Mouse (Mus musculus): Measurements from ENCODE around the gene Mrpl58. TPM values are rescaled to one million over a fixed set of nuclear protein-coding genes. Genes with fewer than 3 reads are reported as not detected.

The Mrpl58 gene
- total and polyA plus RNA-seq, 3 experiments: 66.8 to 78.5 (median 67.0) TPM

DNA sequence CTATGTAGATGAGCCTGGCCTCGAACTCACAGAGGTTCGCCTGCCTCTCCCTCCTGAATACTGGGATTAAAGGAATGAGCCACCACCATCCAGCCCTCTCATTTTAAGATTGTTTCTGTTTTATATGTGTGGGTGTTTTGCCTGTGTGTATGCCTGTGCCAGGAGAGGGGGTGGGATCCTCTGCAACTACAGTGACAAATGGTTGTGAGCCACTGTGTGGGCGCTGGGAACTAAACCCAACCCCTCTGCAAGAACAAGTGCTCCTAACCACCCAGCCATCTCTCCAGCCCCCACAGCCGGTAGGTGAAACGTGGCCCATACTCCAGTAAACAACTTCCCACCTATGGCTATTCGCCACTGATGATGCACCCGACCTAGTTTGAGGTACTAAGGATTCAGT is 12.2 kb upstream of the Mrpl58 start:
- no peak for ATAC-seq (ENCODE audit: extremely low read depth, insufficient number of reproducible peaks, low FRiP score, poor library complexity, severe bottlenecking)
- no peaks in the 10 kb centered on the region for H3K9me3 ChIP-seq (replicated peaks)
- TF ChIP-seq GATA1 (IDR thresholded peaks at IDR 0.05; ENCODE audit: borderline replicate concordance, low read length): no peak
- no peak for TF ChIP-seq POLR2AphosphoS5 (IDR thresholded peaks at IDR 0.05; ENCODE audit: insufficient replicate concordance, low read depth, low read length)
- no peak for TF ChIP-seq GATA2 (IDR thresholded peaks at IDR 0.05; ENCODE audit: borderline replicate concordance, low read depth, low read length)
- TF ChIP-seq CTCF (IDR thresholded peaks at IDR 0.05; ENCODE audit: low read depth, low read length): no peak
- TF ChIP-seq TAL1 (conservative IDR thresholded peaks at IDR 0.05; ENCODE audit: low read depth, low read length): no peak
- no peak overlapping the region for H3K4me3 ChIP-seq (ENCODE audit: low read depth, low read length)
- no peak for DNase-seq (ENCODE audit: low spot score)
- H3K36me3 ChIP-seq (replicated peaks): no peaks in the 10 kb centered on the region
- peaks cover 49% of the 10 kb centered on the region for H3K27me3 ChIP-seq (ENCODE audit: insufficient read depth, low read length)
- peaks cover 5% of the 10 kb centered on the region; the same call in 1 of the 2 replicates for H3K4me1 ChIP-seq (ENCODE audit: insufficient read depth, low read depth, low read length)

GRCm38 (mm10) chr11:115393721-115394325 is 9.7 kb upstream of the Mrpl58 start:
- Histone ChIP-seq H3K9me3 (replicated peaks) (no peaks in the 10 kb centered on the region), H3K4me3 (ENCODE audit: low read depth, low read length) (no peak overlapping the region), H3K27me3 (ENCODE audit: insufficient read depth, low read length) (peaks cover 63% of the 10 kb centered on the region), H3K4me1 (ENCODE audit: insufficient read depth, low read depth, low read length) (peaks cover 7% of the 10 kb centered on the region), H3K36me3 (replicated peaks) (no peaks in the 10 kb centered on the region)
- DNase-seq (ENCODE audit: low spot score) (no peak), ATAC-seq (ENCODE audit: extremely low read depth, insufficient number of reproducible peaks, low FRiP score, poor library complexity, severe bottlenecking) (no peak)
- TF ChIP-seq POLR2AphosphoS5 (IDR thresholded peaks at IDR 0.05; ENCODE audit: insufficient replicate concordance, low read depth, low read length) (no peak), TAL1 (conservative IDR thresholded peaks at IDR 0.05; ENCODE audit: low read depth, low read length) (no peak), GATA2 (IDR thresholded peaks at IDR 0.05; ENCODE audit: borderline replicate concordance, low read depth, low read length) (no peak), GATA1 (IDR thresholded peaks at IDR 0.05; ENCODE audit: borderline replicate concordance, low read length) (no peak), CTCF (IDR thresholded peaks at IDR 0.05; ENCODE audit: low read depth, low read length) (no peak)

DNA sequence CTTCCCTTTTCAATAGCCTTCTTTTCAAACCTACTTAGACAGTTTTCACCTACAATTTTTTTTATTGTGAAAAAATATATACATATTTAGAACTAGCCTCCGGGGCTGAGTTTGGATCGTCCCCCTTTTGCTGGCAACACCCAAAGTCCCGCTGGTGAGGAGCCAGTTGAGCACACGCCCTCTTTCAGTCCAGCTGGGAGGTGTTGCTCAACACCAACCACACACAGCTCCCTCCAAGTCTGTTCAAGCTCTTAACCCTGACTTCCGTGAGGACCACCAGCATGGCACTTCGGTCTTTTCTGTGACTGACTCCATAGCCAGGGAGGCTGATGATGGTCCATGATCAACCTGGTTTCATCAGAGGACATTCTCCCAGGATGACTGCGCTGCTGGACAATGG is 5.5 kb upstream of the Mrpl58 start:
- H3K36me3 ChIP-seq (replicated peaks): no peaks in the 10 kb centered on the region
- no peak overlapping the region for H3K4me3 ChIP-seq (ENCODE audit: low read depth, low read length)
- peaks cover 9% of the 10 kb centered on the region for H3K4me1 ChIP-seq (ENCODE audit: insufficient read depth, low read depth, low read length)
- DNase-seq (ENCODE audit: low spot score) (no peak), ATAC-seq (ENCODE audit: extremely low read depth, insufficient number of reproducible peaks, low FRiP score, poor library complexity, severe bottlenecking) (no peak)
- H3K9me3 ChIP-seq (replicated peaks): no peaks in the 10 kb centered on the region
- peaks cover 44% of the 10 kb centered on the region for H3K27me3 ChIP-seq (ENCODE audit: insufficient read depth, low read length)
- no peak for TF ChIP-seq GATA1 (IDR thresholded peaks at IDR 0.05; ENCODE audit: borderline replicate concordance, low read length)
- TF ChIP-seq GATA2 (IDR thresholded peaks at IDR 0.05; ENCODE audit: borderline replicate concordance, low read depth, low read length): no peak
- no peak for TF ChIP-seq TAL1 (conservative IDR thresholded peaks at IDR 0.05; ENCODE audit: low read depth, low read length)
- TF ChIP-seq CTCF (IDR thresholded peaks at IDR 0.05; ENCODE audit: low read depth, low read length): no peak
- TF ChIP-seq POLR2AphosphoS5 (IDR thresholded peaks at IDR 0.05; ENCODE audit: insufficient replicate concordance, low read depth, low read length): no peak

GRCm38 (mm10) chr11:115400126-115400525 is 3.4 kb upstream of the Mrpl58 start:
- no peak for ATAC-seq (ENCODE audit: extremely low read depth, insufficient number of reproducible peaks, low FRiP score, poor library complexity, severe bottlenecking)
- no peak for TF ChIP-seq GATA2 (IDR thresholded peaks at IDR 0.05; ENCODE audit: borderline replicate concordance, low read depth, low read length)
- TF ChIP-seq CTCF (IDR thresholded peaks at IDR 0.05; ENCODE audit: low read depth, low read length): no peak
- TF ChIP-seq POLR2AphosphoS5 (IDR thresholded peaks at IDR 0.05; ENCODE audit: insufficient replicate concordance, low read depth, low read length): no peak
- no peak for TF ChIP-seq GATA1 (IDR thresholded peaks at IDR 0.05; ENCODE audit: borderline replicate concordance, low read length)
- no peak for TF ChIP-seq TAL1 (conservative IDR thresholded peaks at IDR 0.05; ENCODE audit: low read depth, low read length)
- no peaks in the 10 kb centered on the region for H3K9me3 ChIP-seq (replicated peaks)
- no peak overlapping the region for H3K4me3 ChIP-seq (ENCODE audit: low read depth, low read length)
- peaks cover 4% of the 10 kb centered on the region for H3K36me3 ChIP-seq (replicated peaks)
- peaks cover 20% of the 10 kb centered on the region for H3K4me1 ChIP-seq (ENCODE audit: insufficient read depth, low read depth, low read length)
- H3K27me3 ChIP-seq (ENCODE audit: insufficient read depth, low read length): peaks cover 25% of the 10 kb centered on the region
- no peak for DNase-seq (ENCODE audit: low spot score)

DNA sequence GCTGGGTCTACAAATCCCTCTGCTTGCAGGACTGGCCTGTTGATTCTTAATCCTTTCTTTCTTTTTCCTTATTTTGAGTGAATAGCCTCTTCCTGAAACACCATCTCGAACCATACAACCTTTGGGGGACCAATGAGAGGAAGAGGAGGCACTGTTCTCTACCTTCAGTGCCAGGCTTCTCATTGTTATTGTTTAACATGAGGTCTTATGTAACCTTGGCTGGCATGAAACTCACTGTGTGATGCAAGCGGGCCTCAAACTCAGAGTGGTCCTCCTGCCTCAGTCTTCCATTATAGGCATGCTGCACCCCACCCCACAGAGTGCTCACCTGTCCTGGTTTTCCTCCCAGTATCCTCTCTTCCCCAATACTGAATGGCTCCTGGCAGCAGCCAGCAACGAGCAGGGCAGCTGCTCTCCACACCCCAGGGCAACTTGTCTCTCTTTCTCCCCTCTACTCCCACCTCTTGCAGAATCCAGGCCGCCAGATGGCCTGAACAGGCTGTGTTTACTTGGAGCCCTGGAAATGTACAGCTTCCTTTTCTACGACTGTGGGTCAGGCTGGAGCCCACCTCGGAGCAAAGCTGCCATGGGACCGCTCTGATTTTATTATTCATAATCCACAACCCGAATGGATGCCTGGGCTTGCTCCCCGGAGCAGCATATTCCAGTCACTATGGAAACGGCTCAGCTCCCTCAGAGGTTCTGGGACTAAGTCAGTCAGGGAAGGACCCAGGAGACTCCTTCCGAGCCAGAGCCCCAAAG is 2.7 kb upstream of the Mrpl58 start:
- TF ChIP-seq GATA2 (IDR thresholded peaks at IDR 0.05; ENCODE audit: borderline replicate concordance, low read depth, low read length) (no peak), GATA1 (IDR thresholded peaks at IDR 0.05; ENCODE audit: borderline replicate concordance, low read length) (no peak), CTCF (IDR thresholded peaks at IDR 0.05; ENCODE audit: low read depth, low read length) (no peak), POLR2AphosphoS5 (IDR thresholded peaks at IDR 0.05; ENCODE audit: insufficient replicate concordance, low read depth, low read length) (no peak), TAL1 (conservative IDR thresholded peaks at IDR 0.05; ENCODE audit: low read depth, low read length) (no peak)
- ATAC-seq (ENCODE audit: extremely low read depth, insufficient number of reproducible peaks, low FRiP score, poor library complexity, severe bottlenecking) (no peak), DNase-seq (ENCODE audit: low spot score) (no peak)
- peaks cover 11% of the 10 kb centered on the region for H3K36me3 ChIP-seq (replicated peaks)
- H3K4me1 ChIP-seq (ENCODE audit: insufficient read depth, low read depth, low read length): peaks cover 27% of the 10 kb centered on the region
- no peaks in the 10 kb centered on the region for H3K9me3 ChIP-seq (replicated peaks)
- no peak overlapping the region for H3K4me3 ChIP-seq (ENCODE audit: low read depth, low read length)
- H3K27me3 ChIP-seq (ENCODE audit: insufficient read depth, low read length): peaks cover 19% of the 10 kb centered on the region

DNA sequence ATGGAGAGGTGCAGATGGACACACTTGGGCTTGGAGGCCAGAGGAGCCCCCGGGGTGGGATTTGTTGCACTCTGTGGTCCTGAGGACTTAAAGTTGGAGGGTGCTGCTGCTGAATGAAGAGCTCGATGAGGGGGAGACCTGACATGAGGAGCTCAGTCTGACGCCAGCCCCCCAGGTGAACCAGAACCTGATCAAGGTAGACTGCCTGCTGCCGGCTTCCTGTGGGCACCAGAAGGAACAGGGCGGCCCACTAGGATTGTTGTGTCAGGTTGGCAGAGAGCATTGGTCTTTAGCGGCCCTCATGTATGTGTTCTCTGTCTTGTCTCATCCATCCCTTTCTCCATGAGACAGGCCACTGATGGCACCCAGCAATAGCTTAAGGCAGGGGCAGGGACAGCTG is 2.2 kb downstream of the Mrpl58 start:
- ATAC-seq (ENCODE audit: extremely low read depth, insufficient number of reproducible peaks, low FRiP score, poor library complexity, severe bottlenecking) (no peak), DNase-seq (ENCODE audit: low spot score) (no peak)
- H3K9me3 ChIP-seq (replicated peaks): no peaks in the 10 kb centered on the region
- TF ChIP-seq GATA2 (IDR thresholded peaks at IDR 0.05; ENCODE audit: borderline replicate concordance, low read depth, low read length): no peak
- no peak for TF ChIP-seq GATA1 (IDR thresholded peaks at IDR 0.05; ENCODE audit: borderline replicate concordance, low read length)
- no peak for TF ChIP-seq POLR2AphosphoS5 (IDR thresholded peaks at IDR 0.05; ENCODE audit: insufficient replicate concordance, low read depth, low read length)
- no peak for TF ChIP-seq CTCF (IDR thresholded peaks at IDR 0.05; ENCODE audit: low read depth, low read length)
- TF ChIP-seq TAL1 (conservative IDR thresholded peaks at IDR 0.05; ENCODE audit: low read depth, low read length): no peak
- H3K4me1 ChIP-seq (ENCODE audit: insufficient read depth, low read depth, low read length): peaks cover 37% of the 10 kb centered on the region
- H3K4me3 ChIP-seq (ENCODE audit: low read depth, low read length): no peak overlapping the region
- peaks cover 60% of the 10 kb centered on the region for H3K36me3 ChIP-seq (replicated peaks)
- H3K27me3 ChIP-seq (ENCODE audit: insufficient read depth, low read length): no peaks in the 10 kb centered on the region
